Mouse (Mus musculus) mammary gland, adult 2 months (tissue): ENCODE data around the gene Tmprss2. TPM values are rescaled to one million over a fixed set of nuclear protein-coding genes. Genes with fewer than 3 reads are reported as not detected.

Experiments
- polyA plus RNA-seq: library from polyadenylated mRNA; depleted of rRNA; stranded (reverse); fragments of >200 nt; gene quantifications from 2 replicates; pipeline ENCODE4 v1.2.3, GENCODE M21; 2012; ENCODE audit warnings: low replicate concordance; rRNA removed

Tmprss2 gene
- 63.8 and 125 TPM in 2 replicates for polyA plus RNA-seq

DNA sequence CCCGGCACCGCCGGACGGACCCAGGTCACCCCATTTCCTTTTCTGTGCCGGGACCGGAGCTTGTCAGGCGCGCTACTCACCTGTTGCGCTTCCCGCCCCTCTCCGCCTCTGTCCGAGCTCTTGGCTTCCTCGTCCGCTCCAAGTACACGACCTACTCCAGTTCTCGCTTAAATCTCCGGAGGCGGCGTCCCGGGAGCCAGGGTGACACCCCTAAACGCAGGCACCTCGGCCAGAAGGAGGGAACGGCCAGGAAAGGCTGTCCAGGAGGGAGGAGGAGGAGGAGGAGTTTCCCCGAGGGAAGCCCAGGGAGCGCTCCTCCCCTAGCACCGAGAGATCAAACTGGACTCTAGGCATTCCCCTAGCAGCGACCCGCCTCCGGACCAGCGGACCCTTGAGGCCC is at the start of gene Tmprss2:
TSS of gene Tmprss2 (minus strand) at position 257 of the 400 bp plus-strand sequence.

Other genes starting within 250 kb of the Tmprss2 start
- 4.0 and 7.9 TPM in 2 replicates for gene Mx1, start 148.3 kb downstream of the Tmprss2 start, polyA plus RNA-seq
- 0.90 and 2.2 TPM in 2 replicates for gene Fam3b, start 96.4 kb downstream of the Tmprss2 start, polyA plus RNA-seq
- gene Ripk4, start 152.6 kb upstream of the Tmprss2 start, polyA plus RNA-seq, result 11.1 and 12.6 TPM in 2 replicates
- gene Prdm15, start 240.7 kb upstream of the Tmprss2 start, polyA plus RNA-seq, result 12.5 and 16.2 TPM in 2 replicates